Mouse (Mus musculus) ES-Bruce4 (cell line): ENCODE data around the gene Usp30.

ENCODE experiments used
- CTCF ChIP-seq: IDR thresholded peaks from one replicate; pipeline ENCODE4 v1.8.1; 2011; ENCODE audit warnings: low read depth, low read length
- POLR2A ChIP-seq: IDR thresholded peaks from one replicate; pipeline ENCODE4 v1.8.1; 2011; ENCODE audit warnings: low read length; ENCODE audit not compliant: insufficient read depth

DNA sequence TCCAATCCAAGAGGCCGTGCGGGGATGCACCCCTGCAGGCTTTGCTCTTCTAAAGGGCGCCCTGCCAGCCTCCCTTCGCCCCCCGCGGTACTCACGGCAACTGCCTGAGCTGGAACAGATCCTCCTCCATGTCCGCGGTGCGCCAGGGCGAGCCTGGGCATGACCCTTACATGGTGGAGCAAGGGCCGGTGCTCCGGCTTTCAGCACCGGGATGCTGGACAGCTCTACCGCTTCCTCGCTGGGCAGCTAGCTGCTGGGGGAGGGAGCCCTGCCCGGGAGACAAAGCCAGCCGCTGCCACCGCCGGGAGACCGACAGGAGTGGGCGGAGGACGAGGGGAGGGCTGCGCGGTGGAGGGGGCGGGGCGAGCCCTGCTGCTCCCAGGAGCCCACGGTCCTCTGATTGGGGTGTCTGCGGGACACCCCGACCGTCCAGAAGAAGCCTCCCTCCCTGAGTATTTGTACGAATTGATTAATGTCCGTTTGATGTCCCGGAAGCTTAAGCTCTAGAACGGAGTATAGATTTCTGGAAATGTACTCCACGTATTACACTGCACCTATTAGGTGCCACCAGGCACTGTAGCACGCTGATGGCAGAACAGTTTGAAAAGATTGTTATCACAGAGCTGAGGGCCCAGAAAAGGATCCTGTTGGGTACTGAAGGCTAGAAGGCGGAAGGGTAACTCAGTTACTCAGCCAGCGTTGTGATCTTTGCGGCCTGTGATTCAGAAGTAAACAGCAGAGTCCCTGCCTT is 26.0 kb downstream of the Usp30 start, which contains the start of gene Svop:
- TF ChIP-seq CTCF (no peak), POLR2A (no peak)
